ENCODE assay signal across 9 mouse cellular contexts in the genomic region with DNA sequence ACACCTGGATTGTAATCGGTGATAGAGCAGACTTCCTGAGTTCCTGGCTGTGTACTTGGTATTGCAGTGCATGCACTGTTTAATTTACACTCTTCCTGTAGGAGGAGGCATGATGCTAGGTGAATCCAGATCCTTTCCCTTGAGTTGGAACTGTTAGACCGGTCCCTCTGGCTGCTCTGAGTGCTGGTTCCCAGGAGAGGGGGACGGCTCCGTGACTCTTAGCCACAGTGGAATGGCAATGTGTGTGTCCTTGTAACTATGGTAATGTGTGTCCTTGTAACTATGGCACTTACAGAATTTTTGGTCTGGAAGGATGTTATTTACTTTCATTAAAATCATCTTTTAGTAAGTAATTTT. TPM values are rescaled to one million over a fixed set of nuclear protein-coding genes. Genes with fewer than 3 reads are reported as not detected.
DNase-seq lines count a peak whose midpoint lies in the region; ATAC-seq lines count a peak whose summit lies in the region.
"Had no signal": no experiment of that assay in that cellular context is flagged by ENCODE, and none has a peak within 500 bp of the region (broad histone marks: within the 10 kb centered on the region; RNA-seq: fewer than 3 reads in every experiment).

No protein-coding gene starts in this region.

- H3K4me3 ChIP-seq in midbrain, embryonic 10.5 days: no peak overlapping the region
- no peak overlapping the region for H3K4me3 ChIP-seq in midbrain, embryonic 13.5 days (replicated peaks)
- no peak overlapping the region for H3K4me3 ChIP-seq in limb, embryonic 12.5 days (replicated peaks)
- no peak overlapping the region for H3K4me3 ChIP-seq in stomach, embryonic 16.5 days (replicated peaks; ENCODE audit: low read length)

- H3K36me3 ChIP-seq in midbrain, embryonic 10.5 days: 0 out of 2 replicates have a peak, but pooled peaks cover 4% of the 10 kb centered on the region
- H3K36me3 ChIP-seq in midbrain, embryonic 13.5 days: no peaks in the 10 kb centered on the region
- H3K36me3 ChIP-seq in limb, embryonic 12.5 days: no peaks in the 10 kb centered on the region
- no peaks in the 10 kb centered on the region for H3K36me3 ChIP-seq in stomach, embryonic 16.5 days (ENCODE audit: control insufficient read depth, insufficient read depth, low read length)

- no peak overlapping the region for H3K9ac ChIP-seq in midbrain, embryonic 13.5 days (replicated peaks)
- no peak overlapping the region for H3K9ac ChIP-seq in limb, embryonic 12.5 days (replicated peaks)
- H3K9ac ChIP-seq in stomach, embryonic 16.5 days (ENCODE audit: low read length): no peak overlapping the region

- no peaks in the 10 kb centered on the region for H3K9me3 ChIP-seq in midbrain, embryonic 10.5 days (replicated peaks)
- H3K9me3 ChIP-seq in midbrain, embryonic 13.5 days: no peaks in the 10 kb centered on the region
- no peaks in the 10 kb centered on the region for H3K9me3 ChIP-seq in limb, embryonic 12.5 days
- H3K9me3 ChIP-seq in stomach, embryonic 16.5 days (replicated peaks; ENCODE audit: control insufficient read depth, low read length): no peaks in the 10 kb centered on the region

- no peak for ATAC-seq in midbrain, embryonic 13.5 days
- ATAC-seq in limb, embryonic 12.5 days (ENCODE audit: insufficient number of reproducible peaks, insufficient read depth, low FRiP score, low TSS enrichment, low read depth): peak; percentile 13; the same call in 1 of the 2 replicates
- no peak for ATAC-seq in stomach, embryonic 16.5 days (ENCODE audit: insufficient read depth, low FRiP score)
- ATAC-seq: Patski had no signal

- H3K4me1 ChIP-seq in midbrain, embryonic 10.5 days: peaks cover 71% of the 10 kb centered on the region
- peaks cover 35% of the 10 kb centered on the region for H3K4me1 ChIP-seq in midbrain, embryonic 13.5 days (replicated peaks)
- peaks cover 38% of the 10 kb centered on the region for H3K4me1 ChIP-seq in limb, embryonic 12.5 days (replicated peaks)
- peaks cover 29% of the 10 kb centered on the region for H3K4me1 ChIP-seq in stomach, embryonic 16.5 days (ENCODE audit: control insufficient read depth, insufficient read depth, low read length)

- H3K27ac ChIP-seq in midbrain, embryonic 10.5 days (replicated peaks): peak overlapping the region; percentile 70
- H3K27ac ChIP-seq in midbrain, embryonic 13.5 days: no peak overlapping the region
- H3K27ac ChIP-seq in limb, embryonic 12.5 days: peak overlapping the region; percentile 67
- peak overlapping the region; percentile 53 for H3K27ac ChIP-seq in stomach, embryonic 16.5 days (ENCODE audit: low read length)

- no peak overlapping the region for H3K4me2 ChIP-seq in midbrain, embryonic 13.5 days (replicated peaks)
- H3K4me2 ChIP-seq in limb, embryonic 12.5 days: no peak overlapping the region
- no peak overlapping the region for H3K4me2 ChIP-seq in stomach, embryonic 16.5 days (ENCODE audit: low read depth, low read length)

- no peaks in the 10 kb centered on the region for H3K27me3 ChIP-seq in midbrain, embryonic 10.5 days (ENCODE audit: low read depth, poor library complexity, severe bottlenecking)
- no peaks in the 10 kb centered on the region for H3K27me3 ChIP-seq in midbrain, embryonic 13.5 days
- H3K27me3 ChIP-seq in limb, embryonic 12.5 days: no peaks in the 10 kb centered on the region
- H3K27me3 ChIP-seq in stomach, embryonic 16.5 days (ENCODE audit: control insufficient read depth, insufficient read depth, low read length): no peaks in the 10 kb centered on the region
- H3K27me3 ChIP-seq: Patski had no signal

- peak; percentile 28 for DNase-seq in adrenal gland, postnatal 14 days
- no peak for DNase-seq in adrenal gland, postnatal 36 days
- peak; percentile 31 for DNase-seq in midbrain, embryonic 10.5 days (ENCODE audit: low spot score)
- no peak for DNase-seq in cerebellum, adult 9-10 months
- DNase-seq in spleen, postnatal 4 days (ENCODE audit: low spot score in 2 of 2): no peak

- 30% methylated on average over 4 of the region's 4 CpGs for WGBS in midbrain, embryonic 10.5 days
- WGBS in midbrain, embryonic 13.5 days: 23% methylated on average over 4 of the region's 4 CpGs
- WGBS in limb, embryonic 12.5 days: 45% methylated on average over 4 of the region's 4 CpGs
- WGBS in stomach, embryonic 16.5 days: 63% methylated on average over 4 of the region's 4 CpGs

RNA-seq across cellular contexts. Expression of a gene that starts 55.7 kb away (rescaled TPM):
- total RNA-seq in adrenal gland, postnatal 14 days (2021): 118 and 119 TPM in 2 replicates
- 100 to 1,000 TPM; 131 to 142 TPM for total RNA-seq in adrenal gland, postnatal 36 days (2021)
- 301 and 307 TPM in 2 replicates for polyA plus RNA-seq in midbrain, embryonic 10.5 days (2016; fragmentation: Nextera tagmentation; extraction: Ambion mirVana)
- 285 and 292 TPM in 2 replicates for polyA plus RNA-seq in midbrain, embryonic 13.5 days (2015; fragmentation: Nextera tagmentation; extraction: Ambion mirVana)
- 275 TPM in 2 replicates for polyA plus RNA-seq in limb, embryonic 12.5 days (2016; fragmentation: Nextera tagmentation; extraction: Ambion mirVana)
- 213 and 218 TPM in 2 replicates for polyA plus RNA-seq in stomach, embryonic 16.5 days (2015; fragmentation: Nextera tagmentation; extraction: Ambion mirVana)

Comparison
In these comparisons a context has a peak if more than half of its experiments do, and no peak if none do; other contexts are left out.
1. DNase-seq: peak in adrenal gland, postnatal 14 days (single experiment) and midbrain, embryonic 10.5 days (single experiment); none in adrenal gland, postnatal 36 days (0 of 2), cerebellum, adult 9-10 months (single experiment) and spleen, postnatal 4 days (0 of 2).